Mouse (Mus musculus) lung, embryonic 14.5 days (tissue): Measurements from ENCODE around the gene Olfr1340. TPM values are rescaled to one million over a fixed set of nuclear protein-coding genes. Genes with fewer than 3 reads are reported as not detected.
A peak's percentile ranks its signal among the peaks of the same experiment; 100 is the strongest.

Experiments
- ATAC-seq: fragments of 200-750 bp; cut with Nextera tagmentation; 2 replicates; pipeline ENCODE4 v1.8.0; 2017; ENCODE audit warnings: mild to moderate bottlenecking, moderate TSS enrichment, moderate library complexity; ENCODE audit not compliant: insufficient read depth
- DNase-seq: peaks from one replicate; pipeline ENCODE4 v3.0.0-alpha.2; 2015
- H3K27ac ChIP-seq: fragments of 300-500 bp; sonication (generic); 2 replicates; pipeline ENCODE4 v1.5.1; 2014; ENCODE audit warnings: low read depth, mild to moderate bottlenecking, moderate library complexity
- H3K27me3 ChIP-seq: fragments of 300-500 bp; sonication (generic); 2 replicates; pipeline ENCODE4 v1.6.1; 2014; ENCODE audit warnings: low read length, control low read depth; ENCODE audit not compliant: insufficient read depth
- H3K36me3 ChIP-seq: fragments of 300-500 bp; sonication (generic); 2 replicates; pipeline ENCODE4 v1.6.1; 2014; ENCODE audit warnings: control low read depth; ENCODE audit not compliant: insufficient read depth
- H3K4me1 ChIP-seq: fragments of 300-500 bp; sonication (generic); 2 replicates; pipeline ENCODE4 v1.6.1; 2014; ENCODE audit warnings: antibody characterized with exemption, control low read depth; ENCODE audit not compliant: insufficient read depth
- H3K4me2 ChIP-seq: fragments of 300-500 bp; sonication (generic); 2 replicates; pipeline ENCODE4 v1.6.1; 2014; ENCODE audit warnings: mild to moderate bottlenecking
- H3K4me3 ChIP-seq: fragments of 300-500 bp; sonication (generic); 2 replicates; pipeline ENCODE4 v1.5.1; 2014; ENCODE audit warnings: low read depth, low read length
- H3K9ac ChIP-seq: fragments of 300-500 bp; sonication (generic); 2 replicates; pipeline ENCODE4 v1.6.1; 2014
- H3K9me3 ChIP-seq: fragments of 300-500 bp; sonication (generic); 2 replicates; pipeline ENCODE4 v1.6.1; 2016; ENCODE audit warnings: low read depth, low read length, control low read depth
- CTCF ChIP-seq: IDR thresholded peaks from 2 replicates; pipeline ENCODE4 v1.5.1; 2016; ENCODE audit warnings: antibody characterized with exemption, low read depth
- WGBS: fragments of 180-500 bp; shearing (Covaris S2); extraction: QIAGEN DNeasy Blood & Tissue Kit; methylation state at CpG from one replicate; pipeline ENCODE4 v1.1.7; 2014; 5-methylcytosine and 5-hydroxymethylcytosine counted together
- polyA plus RNA-seq: library from polyadenylated mRNA; unstranded; fragments of >200 nt; fragmentation: Nextera tagmentation; extraction: Ambion mirVana; gene quantifications from 2 replicates; pipeline ENCODE4 v1.2.1, GENCODE M21; 2014

The Olfr1340 gene
- not detected in 2 replicates for polyA plus RNA-seq

- DNase-seq (no peak), ATAC-seq (no peak)
- no peak within 1 kb of the TSS for H3K4me2 ChIP-seq
- H3K9ac ChIP-seq: no peak within 1 kb of the TSS
- H3K27me3 ChIP-seq: no peaks in the 10 kb centered on the region
- H3K4me1 ChIP-seq: no peaks in the 10 kb centered on the region
- TF ChIP-seq CTCF: no peak
- H3K27ac ChIP-seq: no peak within 1 kb of the TSS
- no peaks in the 10 kb centered on the region for H3K9me3 ChIP-seq
- no peaks in the 10 kb centered on the region for H3K36me3 ChIP-seq
- no peak within 1 kb of the TSS for H3K4me3 ChIP-seq
Measured at GRCm38 (mm10) chr4:118719838-118720237, at the start of gene Olfr1340. Gene Olfr1340 (plus strand): TSS chr4:118720138.

- peak; percentile 35; the same call in 1 of the 2 replicates for ATAC-seq
- WGBS: 20% methylated on average over 2 of the region's 2 CpGs
- no peak for TF ChIP-seq CTCF
Measured at GRCm38 (mm10) chr4:118687086-118687485, 32.9 kb upstream of the Olfr1340 start.

GRCm38 (mm10) chr4:118692412-118692973 is 27.4 kb upstream of the Olfr1340 start, which contains the start of gene Olfr1342:
Gene Olfr1342 (minus strand): TSS chr4:118692756.
- peak within 1 kb of the TSS; percentile 34 for H3K4me2 ChIP-seq
- no peaks in the 10 kb centered on the region for H3K4me1 ChIP-seq
- ATAC-seq (peak; percentile 28; the same call in 1 of the 2 replicates), DNase-seq (no peak)
- WGBS: 37% methylated on average over 12 of the region's 12 CpGs
- H3K9ac ChIP-seq: no peak within 1 kb of the TSS
- H3K27me3 ChIP-seq: no peaks in the 10 kb centered on the region
- H3K36me3 ChIP-seq: no peaks in the 10 kb centered on the region
- no peak for TF ChIP-seq CTCF
- H3K27ac ChIP-seq: peak within 1 kb of the TSS; percentile 65
- no peaks in the 10 kb centered on the region for H3K9me3 ChIP-seq
- no peak within 1 kb of the TSS for H3K4me3 ChIP-seq

More at GRCm38 (mm10) chr4:118687086-118687485, 32.9 kb upstream of the Olfr1340 start:
- Histone ChIP-seq H3K9ac (no peak overlapping the region), H3K27me3 (no peaks in the 10 kb centered on the region), H3K27ac (no peak overlapping the region), H3K4me2 (no peak overlapping the region), H3K36me3 (no peaks in the 10 kb centered on the region), H3K9me3 (no peaks in the 10 kb centered on the region), H3K4me3 (no peak overlapping the region), H3K4me1 (no peaks in the 10 kb centered on the region)
- peak; percentile 21 for DNase-seq

DNA sequence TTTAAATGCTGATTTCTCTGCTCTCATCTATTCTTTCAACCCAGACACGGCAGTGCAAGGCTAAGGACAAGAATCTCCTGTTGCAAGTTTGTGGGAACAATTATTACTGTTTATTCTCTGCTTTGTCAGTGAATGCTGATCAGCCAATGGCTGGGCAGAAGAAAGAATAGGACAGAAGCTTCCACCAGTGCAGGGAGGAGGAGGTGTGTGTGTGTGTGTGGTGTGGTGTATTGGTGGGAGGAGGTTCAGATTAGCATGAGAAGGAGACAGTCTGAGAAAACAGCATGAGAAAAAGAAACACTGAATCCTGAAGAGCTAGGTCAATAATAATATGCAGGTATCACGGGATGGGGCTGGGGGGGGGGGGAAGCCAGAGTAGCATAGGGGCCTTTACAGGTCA is 26.1 kb upstream of the Olfr1340 start:
- Histone ChIP-seq H3K36me3 (no peaks in the 10 kb centered on the region), H3K27me3 (no peaks in the 10 kb centered on the region), H3K4me1 (no peaks in the 10 kb centered on the region), H3K9ac (no peak overlapping the region), H3K4me3 (no peak overlapping the region), H3K27ac (no peak overlapping the region), H3K4me2 (no peak overlapping the region), H3K9me3 (no peaks in the 10 kb centered on the region)
- 53% methylated on average over 2 of the region's 2 CpGs for WGBS
- DNase-seq (no peak), ATAC-seq (no peak)
- TF ChIP-seq CTCF: no peak

DNA sequence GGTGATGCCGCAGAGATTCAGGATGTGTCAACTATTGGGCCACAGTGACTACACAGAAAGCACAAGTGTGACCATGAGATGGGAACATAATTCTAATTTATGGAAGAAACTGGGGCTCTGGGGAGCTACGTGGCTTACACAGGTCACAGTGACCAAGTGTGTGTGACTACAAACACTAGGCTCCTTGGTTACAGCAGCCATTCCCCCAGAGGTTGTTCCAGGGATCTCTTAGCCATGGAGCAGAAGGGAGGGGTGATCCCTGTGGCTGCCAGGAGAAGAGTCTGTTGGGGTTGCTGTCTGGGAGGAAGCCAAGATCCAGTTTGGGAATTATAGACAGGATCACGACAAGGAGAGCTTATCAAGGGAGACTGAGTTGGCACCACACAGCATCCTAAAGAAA is 16.7 kb upstream of the Olfr1340 start, which contains the start of gene Olfr1341:
Gene Olfr1341, plus strand, starts transcription at position 301 of the 400 bp plus-strand sequence.
- Histone ChIP-seq H3K4me1 (no peaks in the 10 kb centered on the region), H3K27ac (no peak within 1 kb of the TSS), H3K9ac (no peak within 1 kb of the TSS), H3K4me3 (no peak within 1 kb of the TSS), H3K27me3 (no peaks in the 10 kb centered on the region), H3K4me2 (no peak within 1 kb of the TSS), H3K36me3 (no peaks in the 10 kb centered on the region), H3K9me3 (no peaks in the 10 kb centered on the region)
- WGBS: 71% methylated on average over 3 of the region's 3 CpGs
- no peak for TF ChIP-seq CTCF
- DNase-seq: no peak
- ATAC-seq: no peak

GRCm38 (mm10) chr4:118708086-118708485 is 11.9 kb upstream of the Olfr1340 start:
- ATAC-seq (no peak), DNase-seq (no peak)
- 77% methylated on average over 5 of the region's 5 CpGs for WGBS
- Histone ChIP-seq H3K4me2 (no peak overlapping the region), H3K27ac (no peak overlapping the region), H3K9ac (no peak overlapping the region), H3K27me3 (no peaks in the 10 kb centered on the region), H3K4me3 (no peak overlapping the region), H3K4me1 (no peaks in the 10 kb centered on the region), H3K9me3 (no peaks in the 10 kb centered on the region), H3K36me3 (no peaks in the 10 kb centered on the region)
- TF ChIP-seq CTCF: no peak

DNA sequence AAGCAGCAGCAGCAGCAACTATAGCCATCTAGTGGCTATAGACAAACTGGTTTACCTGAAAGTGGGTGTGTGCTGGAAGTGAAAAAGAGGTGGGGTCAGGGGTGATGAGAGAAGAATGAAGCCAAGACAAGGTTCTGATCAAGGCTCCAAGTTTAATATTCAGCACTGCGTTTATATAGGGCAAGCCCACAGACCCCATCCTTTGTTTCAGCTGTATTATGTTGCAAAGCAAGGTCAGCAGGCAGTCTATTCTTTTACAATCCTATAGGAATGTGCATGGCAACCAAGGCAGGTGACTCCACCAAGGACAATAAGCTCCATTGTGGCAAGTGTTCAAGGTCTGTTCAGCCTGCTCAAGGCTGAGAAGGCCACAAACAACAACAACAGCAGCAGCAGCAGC is 8.3 kb upstream of the Olfr1340 start:
- Histone ChIP-seq H3K36me3 (no peaks in the 10 kb centered on the region), H3K9me3 (no peaks in the 10 kb centered on the region), H3K4me2 (no peak overlapping the region), H3K27ac (no peak overlapping the region), H3K9ac (no peak overlapping the region), H3K4me1 (no peaks in the 10 kb centered on the region), H3K4me3 (no peak overlapping the region), H3K27me3 (no peaks in the 10 kb centered on the region)
- TF ChIP-seq CTCF: no peak
- DNase-seq (no peak), ATAC-seq (no peak)
- WGBS: 53% methylated on average over 1 of the region's 1 CpGs
